Mouse (Mus musculus): Measurements from ENCODE around the gene Cyb561d2. TPM values are rescaled to one million over a fixed set of nuclear protein-coding genes. Genes with fewer than 3 reads are reported as not detected.

Cyb561d2 gene
- 40.5 and 46.6 TPM in 2 replicates for polyA plus RNA-seq (2015; fragmentation: Nextera tagmentation; extraction: Ambion mirVana)

GRCm38 (mm10) chr9:107541474-107542351 lies at the start of gene Cyb561d2, which contains the start of gene Nprl2:
Gene Cyb561d2 (minus strand): TSS chr9:107542193.
Gene Nprl2 (plus strand): TSS chr9:107542226.

DNA sequence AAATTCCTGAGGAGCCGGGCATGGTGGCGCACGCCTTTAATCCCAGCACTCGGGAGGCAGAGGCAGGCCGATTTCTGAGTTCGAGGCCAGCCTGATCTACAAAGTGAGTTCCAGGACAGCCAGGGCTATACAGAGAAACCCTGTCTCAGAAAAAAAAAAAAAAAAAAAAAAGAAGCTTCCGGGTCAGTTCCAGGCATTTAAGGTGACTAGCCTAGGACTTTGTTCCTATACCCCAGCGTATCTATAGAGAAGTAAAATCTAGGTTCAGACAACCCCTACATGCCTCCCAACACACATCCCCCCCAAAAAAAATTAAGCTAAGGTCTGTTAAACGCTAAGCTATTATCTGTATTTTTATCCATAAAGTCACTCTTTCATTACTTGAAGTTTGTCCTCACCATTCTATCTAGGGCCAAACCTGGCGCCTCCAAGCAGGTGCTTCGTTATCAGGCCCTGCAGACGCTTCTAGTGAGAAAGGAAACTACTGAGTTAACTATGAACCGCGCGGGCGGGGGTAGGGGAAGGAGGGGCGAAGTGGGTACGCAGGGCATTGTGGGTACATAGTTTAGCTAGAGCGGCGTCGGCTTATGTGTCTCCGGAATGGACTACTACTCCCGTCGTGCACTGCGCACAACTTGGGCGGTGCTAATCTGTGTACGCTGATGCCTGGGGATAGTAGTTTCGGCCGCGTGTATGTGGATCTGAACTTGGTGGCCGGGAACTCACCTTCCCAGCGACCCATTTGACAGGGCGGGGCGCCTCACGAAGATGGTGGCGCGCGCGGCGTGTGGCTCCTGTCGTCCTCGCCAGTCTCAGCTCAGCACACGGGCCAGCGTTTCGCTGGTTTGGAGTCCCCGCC lies 45.2 kb upstream of the Cyb561d2 start, which contains the start of gene Ifrd2:
TSS of gene Ifrd2 (plus strand) at position 669 of the 859 bp plus-strand sequence.

GRCm38 (mm10) chr9:107580501-107581317 lies 38.7 kb upstream of the Cyb561d2 start, which contains the start of gene Hyal3:
Gene Hyal3 (plus strand): TSS chr9:107580818.

DNA sequence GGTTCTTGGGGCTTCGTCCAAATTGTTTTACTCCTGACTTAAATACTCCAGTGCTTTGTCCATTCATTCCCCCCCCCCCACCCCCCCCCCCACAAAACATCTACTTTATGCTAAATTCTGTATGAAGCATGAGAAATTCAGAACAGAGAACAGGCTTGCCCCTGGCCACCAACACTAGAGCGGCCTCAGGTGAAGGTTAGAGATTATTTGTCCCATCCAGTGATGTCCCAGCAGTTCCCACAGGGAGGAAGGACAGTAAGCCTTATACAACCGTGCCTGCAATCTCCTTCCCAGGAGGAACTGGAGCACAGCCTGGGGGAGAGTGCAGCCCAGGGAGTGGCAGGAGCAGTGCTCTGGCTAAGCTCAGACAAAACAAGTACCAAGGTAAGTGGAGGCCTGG lies 36.6 kb upstream of the Cyb561d2 start, which contains the start of gene Naa80:
TSS of gene Naa80 (plus strand) at position 301 of the 400 bp plus-strand sequence.

GRCm38 (mm10) chr9:107576357-107577107 lies 34.5 kb upstream of the Cyb561d2 start, which contains the start of gene Hyal1:
Gene Hyal1 (plus strand): TSS chr9:107576927.

GRCm38 (mm10) chr9:107567702-107568319 lies 25.8 kb upstream of the Cyb561d2 start, which contains the start of gene Hyal2:
Gene Hyal2 (plus strand): TSS chr9:107567945.

GRCm38 (mm10) chr9:107563029-107563581 lies 21.1 kb upstream of the Cyb561d2 start, which contains the start of gene Tusc2:
Gene Tusc2 (plus strand): TSS chr9:107563255.

GRCm38 (mm10) chr9:107551117-107551889 lies 9.3 kb upstream of the Cyb561d2 start, which contains the start of gene Rassf1:
Gene Rassf1 (plus strand): TSS chr9:107551555.

GRCm38 (mm10) chr9:107547026-107547425 lies 5.0 kb upstream of the Cyb561d2 start, which contains the start of gene Zmynd10:
Gene Zmynd10 (plus strand): TSS chr9:107547298.

DNA sequence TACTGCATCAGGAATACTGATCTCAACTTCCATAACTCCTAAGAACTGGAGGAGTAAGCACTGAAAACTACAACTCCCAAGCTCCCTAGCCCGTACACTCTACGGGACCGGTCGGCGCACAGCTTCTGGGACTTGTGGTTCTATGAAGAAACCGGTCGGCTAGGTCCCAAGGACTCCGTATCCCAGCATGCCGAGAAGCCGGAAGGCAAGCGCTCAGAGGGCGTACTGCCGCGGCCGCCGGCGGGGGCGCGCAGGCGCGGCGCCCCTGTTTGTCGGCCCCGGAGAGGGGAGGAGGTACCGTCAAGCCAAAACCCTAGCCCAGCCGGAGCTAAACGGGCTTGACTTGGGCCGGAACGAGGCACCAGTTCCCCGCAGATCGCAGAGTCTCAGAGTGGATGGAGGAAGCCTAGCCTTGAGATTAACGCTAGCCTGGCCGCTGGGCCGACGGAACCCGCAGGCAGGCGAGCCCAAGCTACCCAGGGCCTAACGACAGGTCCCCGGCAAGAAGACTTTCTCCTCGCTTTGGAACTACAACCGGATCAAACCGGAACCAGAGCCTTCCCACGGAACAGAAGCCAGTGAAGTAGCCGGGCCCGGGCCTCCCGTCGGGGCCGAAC lies 8.1 kb downstream of the Cyb561d2 start, which contains the start of gene Tmem115:
TSS of gene Tmem115 (plus strand) at position 155 of the 617 bp plus-strand sequence.

Other genes starting within 250 kb of the Cyb561d2 start
- gene Cish, start 246.2 kb downstream of the Cyb561d2 start, polyA plus RNA-seq (2015; fragmentation: Nextera tagmentation; extraction: Ambion mirVana): 17.3 and 18.5 TPM in 2 replicates
- gene Hemk1, start 203.8 kb downstream of the Cyb561d2 start, polyA plus RNA-seq (2015; fragmentation: Nextera tagmentation; extraction: Ambion mirVana): 8.4 and 10.8 TPM in 2 replicates
- 0.44 and 0.86 TPM in 2 replicates for gene 6430571L13Rik, start 201.6 kb downstream of the Cyb561d2 start, polyA plus RNA-seq (2015; fragmentation: Nextera tagmentation; extraction: Ambion mirVana)
- gene Cacna2d2, start 142.6 kb downstream of the Cyb561d2 start, polyA plus RNA-seq (2015; fragmentation: Nextera tagmentation; extraction: Ambion mirVana): 0.35 and 0.52 TPM in 2 replicates
- gene Tmem115, start 8.2 kb downstream of the Cyb561d2 start, polyA plus RNA-seq (2015; fragmentation: Nextera tagmentation; extraction: Ambion mirVana): 43.7 and 54.5 TPM in 2 replicates
- 25.7 and 33.2 TPM in 2 replicates for gene Nprl2, start within 50 bp of the Cyb561d2 start, polyA plus RNA-seq (2015; fragmentation: Nextera tagmentation; extraction: Ambion mirVana)
- gene Zmynd10, start 5.1 kb upstream of the Cyb561d2 start, polyA plus RNA-seq (2015; fragmentation: Nextera tagmentation; extraction: Ambion mirVana): 0.87 and 0.88 TPM in 2 replicates
- 34.4 and 42.2 TPM in 2 replicates for gene Rassf1, start 9.4 kb upstream of the Cyb561d2 start, polyA plus RNA-seq (2015; fragmentation: Nextera tagmentation; extraction: Ambion mirVana)
- gene Tusc2, start 21.1 kb upstream of the Cyb561d2 start, polyA plus RNA-seq (2015; fragmentation: Nextera tagmentation; extraction: Ambion mirVana): 63.2 and 71.2 TPM in 2 replicates
- 46.1 and 48.2 TPM in 2 replicates for gene Hyal2, start 25.8 kb upstream of the Cyb561d2 start, polyA plus RNA-seq (2015; fragmentation: Nextera tagmentation; extraction: Ambion mirVana)
- gene Hyal1, start 34.7 kb upstream of the Cyb561d2 start, polyA plus RNA-seq (2015; fragmentation: Nextera tagmentation; extraction: Ambion mirVana): 2.8 and 4.5 TPM in 2 replicates
- 13.4 and 16.0 TPM in 2 replicates for gene Naa80, start 36.7 kb upstream of the Cyb561d2 start, polyA plus RNA-seq (2015; fragmentation: Nextera tagmentation; extraction: Ambion mirVana)
- gene Hyal3, start 38.6 kb upstream of the Cyb561d2 start, polyA plus RNA-seq (2015; fragmentation: Nextera tagmentation; extraction: Ambion mirVana): 0.85 and 1.5 TPM in 2 replicates
- 20.0 and 31.8 TPM in 2 replicates for gene Ifrd2, start 45.4 kb upstream of the Cyb561d2 start, polyA plus RNA-seq (2015; fragmentation: Nextera tagmentation; extraction: Ambion mirVana)
- gene Sema3b, start 67.0 kb upstream of the Cyb561d2 start, polyA plus RNA-seq (2015; fragmentation: Nextera tagmentation; extraction: Ambion mirVana): 8.3 and 8.7 TPM in 2 replicates
- gene Gnai2, start 93.2 kb upstream of the Cyb561d2 start, polyA plus RNA-seq (2015; fragmentation: Nextera tagmentation; extraction: Ambion mirVana): 258 and 304 TPM in 2 replicates
- gene Slc38a3, start 127.3 kb upstream of the Cyb561d2 start, polyA plus RNA-seq (2015; fragmentation: Nextera tagmentation; extraction: Ambion mirVana): 5.0 TPM in 2 replicates
- 0.40 and 1.9 TPM in 2 replicates for gene Gnat1, start 137.5 kb upstream of the Cyb561d2 start, polyA plus RNA-seq (2015; fragmentation: Nextera tagmentation; extraction: Ambion mirVana)
- 5.7 and 6.2 TPM in 2 replicates for gene Sema3f, start 168.3 kb upstream of the Cyb561d2 start, polyA plus RNA-seq (2015; fragmentation: Nextera tagmentation; extraction: Ambion mirVana)
- gene Rbm5, start 228.8 kb upstream of the Cyb561d2 start, polyA plus RNA-seq (2015; fragmentation: Nextera tagmentation; extraction: Ambion mirVana): 54.4 and 75.5 TPM in 2 replicates